Mouse (Mus musculus): ENCODE data around the gene Tprkb. TPM values are rescaled to one million over a fixed set of nuclear protein-coding genes. Genes with fewer than 3 reads are reported as not detected.
"Not testable (repeated sequence)": the region's sequence is repeated elsewhere in the genome, so short reads cannot be mapped to it uniquely, and the experiment has no call there.

Gene Tprkb
- polyA plus RNA-seq, 1 experiment: 15.2 TPM

GRCm38 (mm10) chr6:85915539-85916513, 4.2 kb downstream of the Tprkb start, which contains the start of gene Nat8f1:
TSS of gene Nat8f1 (minus strand) at chr6:85915687.
- WGBS: 1% methylated on average over 59 of the region's 61 CpGs
- H3K4me1 ChIP-seq (ENCODE audit: control insufficient read depth, insufficient read depth, low read length): not testable (repeated sequence)
- peak; percentile 64; the same call in 1 of the 2 replicates for TF ChIP-seq POLR2A (IDR thresholded peaks at IDR 0.05; ENCODE audit: borderline replicate concordance, extremely low read depth, low read depth, low read length)
- DNase-seq: peak; percentile 92
- peak within 1 kb of the TSS; percentile 92 for H3K4me3 ChIP-seq (replicated peaks; ENCODE audit: extremely low read depth, low read depth, low read length)

DNA sequence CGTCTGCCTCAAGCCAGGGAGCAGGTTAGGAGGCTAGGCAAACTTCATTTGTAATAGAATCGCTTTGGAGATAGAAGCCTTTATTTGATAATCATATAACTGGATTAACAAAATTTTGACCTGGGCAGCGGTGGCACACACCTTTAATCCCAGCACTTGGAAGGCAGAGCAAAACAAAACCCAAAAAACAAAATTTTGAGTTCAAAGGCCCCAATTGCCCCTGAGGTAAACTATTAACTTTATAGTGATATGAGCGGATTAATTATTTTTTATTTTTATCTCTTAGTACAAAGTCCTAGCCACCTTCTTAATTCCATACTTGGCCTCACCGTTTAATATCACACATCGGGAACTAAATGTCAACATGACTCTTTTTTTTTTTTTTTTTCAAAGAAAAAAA, 4.9 kb downstream of the Tprkb start:
- DNase-seq: no peak
- no peak for TF ChIP-seq POLR2A (IDR thresholded peaks at IDR 0.05; ENCODE audit: borderline replicate concordance, extremely low read depth, low read depth, low read length)
- no peak for TF ChIP-seq CTCF (IDR thresholded peaks at IDR 0.05; ENCODE audit: insufficient read depth, low read length)
- WGBS: 78% methylated on average over 6 of the region's 6 CpGs
- no peak overlapping the region for H3K4me3 ChIP-seq (replicated peaks; ENCODE audit: extremely low read depth, low read depth, low read length)
- peaks cover 2% of the 10 kb centered on the region; the same call in 1 of the 2 replicates for H3K4me1 ChIP-seq (ENCODE audit: control insufficient read depth, insufficient read depth, low read length)

DNA sequence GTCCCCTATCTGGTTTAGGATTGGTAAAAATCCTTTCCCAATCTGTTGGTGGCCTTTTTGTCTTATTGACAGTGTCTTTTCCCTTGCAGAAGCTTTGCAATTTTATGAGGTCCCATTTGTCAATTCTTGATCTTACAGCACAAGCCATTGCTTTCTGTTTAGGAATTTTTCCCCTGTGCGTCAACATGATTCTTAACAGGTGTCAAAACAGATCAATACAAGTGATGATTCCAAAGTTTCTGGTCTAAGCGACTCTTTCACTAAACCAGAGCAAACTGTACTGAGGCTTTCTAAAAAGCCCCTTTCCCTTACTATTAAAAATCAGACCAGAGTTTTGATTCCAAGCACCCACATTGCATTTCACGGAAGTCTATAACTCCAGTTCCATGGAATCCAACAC, 6.7 kb downstream of the Tprkb start:
- 94% methylated on average over 3 of the region's 3 CpGs for WGBS
- H3K4me3 ChIP-seq (replicated peaks; ENCODE audit: extremely low read depth, low read depth, low read length); H3K4me1 ChIP-seq (ENCODE audit: control insufficient read depth, insufficient read depth, low read length); DNase-seq: not testable (repeated sequence)

DNA sequence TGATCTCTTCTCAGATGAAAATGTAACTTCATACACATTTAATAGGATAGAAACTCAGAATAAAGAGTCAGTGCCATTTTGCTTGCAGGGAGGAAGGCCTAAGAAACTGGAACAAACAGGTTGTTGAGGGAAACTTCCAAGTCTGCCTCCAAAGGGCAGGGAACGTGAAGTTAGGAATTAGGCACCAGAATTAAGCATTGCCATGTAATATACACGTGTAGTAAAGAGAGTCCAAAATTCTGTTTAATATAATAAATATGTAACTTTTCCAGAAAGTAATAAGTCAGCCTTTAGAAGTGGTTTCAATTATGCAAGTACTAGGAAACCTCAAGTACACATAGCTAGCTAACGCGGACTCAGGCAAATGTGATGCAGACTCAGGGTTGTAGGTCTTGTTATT, 7.7 kb downstream of the Tprkb start:
- Histone ChIP-seq H3K4me3 (replicated peaks; ENCODE audit: extremely low read depth, low read depth, low read length) (no peak overlapping the region), H3K4me1 (ENCODE audit: control insufficient read depth, insufficient read depth, low read length) (peaks cover 2% of the 10 kb centered on the region; the same call in 1 of the 2 replicates)
- TF ChIP-seq CTCF (IDR thresholded peaks at IDR 0.05; ENCODE audit: insufficient read depth, low read length): no peak
- 74% methylated on average over 4 of the region's 4 CpGs for WGBS
- DNase-seq: no peak

GRCm38 (mm10) chr6:85923643-85924042, 12.0 kb downstream of the Tprkb start:
- no peak for DNase-seq
- TF ChIP-seq CTCF (IDR thresholded peaks at IDR 0.05; ENCODE audit: insufficient read depth, low read length): no peak
- no peak for TF ChIP-seq POLR2A (IDR thresholded peaks at IDR 0.05; ENCODE audit: borderline replicate concordance, extremely low read depth, low read depth, low read length)
- 94% methylated on average over 1 of the region's 1 CpGs for WGBS
- Histone ChIP-seq H3K4me3 (replicated peaks; ENCODE audit: extremely low read depth, low read depth, low read length) (no peak overlapping the region), H3K4me1 (ENCODE audit: control insufficient read depth, insufficient read depth, low read length) (no peaks in the 10 kb centered on the region)

- H3K4me3 ChIP-seq (replicated peaks; ENCODE audit: extremely low read depth, low read depth, low read length): no peak overlapping the region
- no peak for TF ChIP-seq CTCF (IDR thresholded peaks at IDR 0.05; ENCODE audit: insufficient read depth, low read length)
- TF ChIP-seq POLR2A (IDR thresholded peaks at IDR 0.05; ENCODE audit: borderline replicate concordance, extremely low read depth, low read depth, low read length): no peak
- no peak for DNase-seq
- WGBS: 83% methylated on average over 1 of the region's 1 CpGs
- H3K4me1 ChIP-seq (ENCODE audit: control insufficient read depth, insufficient read depth, low read length): no peaks in the 10 kb centered on the region
Observed at GRCm38 (mm10) chr6:85926709-85927108, 15.0 kb downstream of the Tprkb start.

- TF ChIP-seq POLR2A (IDR thresholded peaks at IDR 0.05; ENCODE audit: borderline replicate concordance, extremely low read depth, low read depth, low read length) (no peak), CTCF (IDR thresholded peaks at IDR 0.05; ENCODE audit: insufficient read depth, low read length) (no peak)
- no peaks in the 10 kb centered on the region for H3K4me1 ChIP-seq (ENCODE audit: control insufficient read depth, insufficient read depth, low read length)
- DNase-seq: no peak
- WGBS: 73% methylated on average over 9 of the region's 9 CpGs
- no peak overlapping the region for H3K4me3 ChIP-seq (replicated peaks; ENCODE audit: extremely low read depth, low read depth, low read length)
Observed at GRCm38 (mm10) chr6:85927476-85928464, 16.1 kb downstream of the Tprkb start.

- Histone ChIP-seq H3K4me1 (ENCODE audit: control insufficient read depth, insufficient read depth, low read length) (no peaks in the 10 kb centered on the region), H3K4me3 (replicated peaks; ENCODE audit: extremely low read depth, low read depth, low read length) (no peak overlapping the region)
- WGBS: 73% methylated on average over 1 of the region's 1 CpGs
- TF ChIP-seq POLR2A (IDR thresholded peaks at IDR 0.05; ENCODE audit: borderline replicate concordance, extremely low read depth, low read depth, low read length) (no peak), CTCF (IDR thresholded peaks at IDR 0.05; ENCODE audit: insufficient read depth, low read length) (no peak)
- no peak for DNase-seq
Observed at GRCm38 (mm10) chr6:85929312-85929711, 17.6 kb downstream of the Tprkb start.

- DNase-seq: no peak
- 77% methylated on average over 8 of the region's 8 CpGs for WGBS
- TF ChIP-seq CTCF (IDR thresholded peaks at IDR 0.05; ENCODE audit: insufficient read depth, low read length) (no peak), POLR2A (IDR thresholded peaks at IDR 0.05; ENCODE audit: borderline replicate concordance, extremely low read depth, low read depth, low read length) (no peak)
- Histone ChIP-seq H3K4me3 (replicated peaks; ENCODE audit: extremely low read depth, low read depth, low read length) (no peak overlapping the region), H3K4me1 (ENCODE audit: control insufficient read depth, insufficient read depth, low read length) (no peaks in the 10 kb centered on the region; the same call in 1 of the 2 replicates)
Observed at GRCm38 (mm10) chr6:85934047-85934446, 22.4 kb downstream of the Tprkb start.
